Mouse (Mus musculus): ENCODE data around the gene Wfikkn2. TPM values are rescaled to one million over a fixed set of nuclear protein-coding genes. Genes with fewer than 3 reads are reported as not detected.
"Not testable (repeated sequence)": the region's sequence is repeated elsewhere in the genome, so short reads cannot be mapped to it uniquely, and the experiment has no call there.

The Wfikkn2 gene
- polyA plus RNA-seq, 1 experiment from 2014 or later = 2.3 TPM

GRCm38 (mm10) chr11:94275226-94275625, 29.4 kb upstream of the Wfikkn2 start:
- Histone ChIP-seq H3K27ac (no peak overlapping the region), H3K9ac (no peak overlapping the region; the same call in 1 of the 2 replicates), H3K4me1 (replicated peaks) (peaks cover 7% of the 10 kb centered on the region; the same call in 1 of the 2 replicates), H3K27me3 (replicated peaks) (no peaks in the 10 kb centered on the region), H3K4me2 (replicated peaks) (no peak overlapping the region), H3K36me3 (no peaks in the 10 kb centered on the region), H3K9me3 (no peaks in the 10 kb centered on the region), H3K4me3 (replicated peaks) (no peak overlapping the region)
- WGBS = 81% methylated on average over 7 of the region's 7 CpGs
- no peak for ATAC-seq

- 68% methylated on average over 10 of the region's 10 CpGs for WGBS
- peak; percentile 89 for ATAC-seq
- H3K4me1 ChIP-seq (replicated peaks) = peaks cover 7% of the 10 kb centered on the region; the same call in 1 of the 2 replicates
- H3K27me3 ChIP-seq (replicated peaks) = no peaks in the 10 kb centered on the region
- peak overlapping the region; percentile 73 for H3K27ac ChIP-seq
- H3K4me3 ChIP-seq (replicated peaks) = no peak overlapping the region
- no peak overlapping the region for H3K9ac ChIP-seq
- no peaks in the 10 kb centered on the region for H3K9me3 ChIP-seq
- H3K36me3 ChIP-seq = no peaks in the 10 kb centered on the region
- 0 out of 2 replicates have a peak overlapping the region, but pooled peaks have one; percentile 14 for H3K4me2 ChIP-seq (replicated peaks)
Observed at GRCm38 (mm10) chr11:94274206-94274867, 28.5 kb upstream of the Wfikkn2 start.

- no peak overlapping the region for H3K9ac ChIP-seq
- no peak overlapping the region for H3K4me2 ChIP-seq (replicated peaks)
- 83% methylated on average over 21 of the region's 21 CpGs for WGBS
- H3K36me3 ChIP-seq = no peaks in the 10 kb centered on the region
- H3K9me3 ChIP-seq = no peaks in the 10 kb centered on the region
- H3K4me3 ChIP-seq (replicated peaks) = no peak overlapping the region
- peaks cover 7% of the 10 kb centered on the region; the same call in 1 of the 2 replicates for H3K4me1 ChIP-seq (replicated peaks)
- ATAC-seq = no peak
- peak overlapping the region; percentile 73; the same call in 1 of the 2 replicates for H3K27ac ChIP-seq
- no peaks in the 10 kb centered on the region for H3K27me3 ChIP-seq (replicated peaks)
Observed at GRCm38 (mm10) chr11:94272960-94273927, 27.4 kb upstream of the Wfikkn2 start.

GRCm38 (mm10) chr11:94271015-94271414, 25.2 kb upstream of the Wfikkn2 start:
- Histone ChIP-seq H3K9ac (no peak overlapping the region), H3K36me3 (no peaks in the 10 kb centered on the region), H3K27me3 (replicated peaks) (no peaks in the 10 kb centered on the region), H3K9me3 (no peaks in the 10 kb centered on the region), H3K4me2 (replicated peaks) (no peak overlapping the region), H3K27ac (no peak overlapping the region), H3K4me1 (replicated peaks) (0 out of 2 replicates have a peak, but pooled peaks cover 3% of the 10 kb centered on the region), H3K4me3 (replicated peaks) (no peak overlapping the region)
- ATAC-seq = no peak
- 92% methylated on average over 2 of the region's 2 CpGs for WGBS

GRCm38 (mm10) chr11:94269906-94270305, 24.1 kb upstream of the Wfikkn2 start:
- no peaks in the 10 kb centered on the region for H3K27me3 ChIP-seq (replicated peaks)
- no peak overlapping the region for H3K4me3 ChIP-seq (replicated peaks)
- 87% methylated on average over 7 of the region's 7 CpGs for WGBS

GRCm38 (mm10) chr11:94268761-94269160, 23.0 kb upstream of the Wfikkn2 start:
- no peaks in the 10 kb centered on the region for H3K27me3 ChIP-seq (replicated peaks)
- H3K9me3 ChIP-seq = no peaks in the 10 kb centered on the region
- no peak overlapping the region for H3K4me2 ChIP-seq (replicated peaks)
- ATAC-seq = no peak
- H3K27ac ChIP-seq = no peak overlapping the region
- H3K9ac ChIP-seq = no peak overlapping the region
- H3K36me3 ChIP-seq = no peaks in the 10 kb centered on the region
- peaks cover 2% of the 10 kb centered on the region; the same call in 1 of the 2 replicates for H3K4me1 ChIP-seq (replicated peaks)
- H3K4me3 ChIP-seq (replicated peaks) = no peak overlapping the region

More at GRCm38 (mm10) chr11:94269906-94270305, 24.1 kb upstream of the Wfikkn2 start:
- H3K27ac ChIP-seq = no peak overlapping the region
- no peaks in the 10 kb centered on the region for H3K9me3 ChIP-seq
- peaks cover 3% of the 10 kb centered on the region; the same call in 1 of the 2 replicates for H3K4me1 ChIP-seq (replicated peaks)
- no peaks in the 10 kb centered on the region for H3K36me3 ChIP-seq
- no peak for ATAC-seq
- H3K4me2 ChIP-seq (replicated peaks) = no peak overlapping the region
- H3K9ac ChIP-seq = no peak overlapping the region

DNA sequence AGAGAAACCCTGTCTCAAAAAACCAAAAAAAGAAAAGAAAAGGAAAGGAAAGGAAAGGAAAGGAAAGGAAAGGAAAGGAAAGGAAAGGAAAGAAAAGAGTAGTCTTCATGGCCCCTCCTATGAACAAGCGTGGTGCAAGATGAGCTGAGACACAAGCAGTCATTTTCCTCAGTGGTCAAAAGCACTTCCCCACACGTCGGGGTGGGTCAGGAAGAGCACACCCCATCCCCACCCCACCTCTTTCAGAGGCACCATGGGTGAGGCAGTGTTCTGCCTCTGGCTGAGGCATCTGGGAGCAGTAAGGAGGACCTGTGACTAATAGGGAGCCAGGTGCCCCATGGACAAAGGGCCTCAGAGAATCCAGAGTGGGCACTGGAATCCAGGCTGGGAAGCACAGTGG, 20.4 kb upstream of the Wfikkn2 start:
- H3K36me3 ChIP-seq; H3K4me3 ChIP-seq (replicated peaks); H3K4me2 ChIP-seq (replicated peaks): not testable (repeated sequence)

DNA sequence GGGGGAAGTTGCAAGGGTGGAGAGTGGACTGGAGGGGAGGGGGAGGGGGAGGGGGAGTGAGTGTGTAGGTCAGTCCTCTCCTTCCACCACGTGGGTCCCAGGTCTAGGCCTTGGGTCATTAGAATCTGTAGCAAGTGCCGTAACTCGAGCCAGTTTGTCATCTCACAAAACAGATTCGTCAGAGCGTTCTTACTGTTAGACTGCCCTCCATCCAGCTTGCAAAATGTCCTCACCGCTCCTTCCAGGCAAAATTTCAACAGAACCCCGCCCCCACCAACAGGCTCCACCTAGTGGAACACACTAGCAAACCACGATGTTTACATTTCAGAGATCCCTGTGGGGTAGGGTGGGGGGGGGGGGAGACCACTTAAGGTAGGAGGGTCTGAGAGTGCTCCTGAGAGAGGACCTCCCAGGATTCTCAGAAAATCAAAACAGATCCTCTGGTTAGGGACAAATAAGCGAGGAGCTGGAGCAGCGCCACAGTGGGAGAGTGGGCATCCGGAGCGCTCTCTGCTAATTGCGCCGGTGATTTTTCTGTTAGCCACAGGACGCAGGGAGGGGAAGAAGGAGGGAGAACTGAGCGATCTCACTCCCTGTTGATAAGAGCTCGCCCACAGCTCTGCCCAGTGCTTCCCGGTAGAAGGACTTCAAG, 19.5 kb upstream of the Wfikkn2 start:
- WGBS = 1% methylated on average over 18 of the region's 18 CpGs
- Histone ChIP-seq H3K4me1 (replicated peaks) (no peaks in the 10 kb centered on the region; the same call in 1 of the 2 replicates), H3K9ac (no peak overlapping the region; the same call in 1 of the 2 replicates), H3K36me3 (no peaks in the 10 kb centered on the region), H3K27ac (0 out of 2 replicates have a peak overlapping the region, but pooled peaks have one; percentile 20), H3K9me3 (no peaks in the 10 kb centered on the region), H3K4me3 (replicated peaks) (peak overlapping the region; percentile 29), H3K4me2 (replicated peaks) (peak overlapping the region; percentile 69), H3K27me3 (replicated peaks) (no peaks in the 10 kb centered on the region)
- ATAC-seq = peak; percentile 71

More for the DNA sequence above, 20.4 kb upstream of the Wfikkn2 start:
- WGBS = 77% methylated on average over 3 of the region's 3 CpGs
- H3K4me1 ChIP-seq (replicated peaks); H3K9me3 ChIP-seq; ATAC-seq; H3K9ac ChIP-seq; H3K27ac ChIP-seq; H3K27me3 ChIP-seq (replicated peaks): not testable (repeated sequence)

DNA sequence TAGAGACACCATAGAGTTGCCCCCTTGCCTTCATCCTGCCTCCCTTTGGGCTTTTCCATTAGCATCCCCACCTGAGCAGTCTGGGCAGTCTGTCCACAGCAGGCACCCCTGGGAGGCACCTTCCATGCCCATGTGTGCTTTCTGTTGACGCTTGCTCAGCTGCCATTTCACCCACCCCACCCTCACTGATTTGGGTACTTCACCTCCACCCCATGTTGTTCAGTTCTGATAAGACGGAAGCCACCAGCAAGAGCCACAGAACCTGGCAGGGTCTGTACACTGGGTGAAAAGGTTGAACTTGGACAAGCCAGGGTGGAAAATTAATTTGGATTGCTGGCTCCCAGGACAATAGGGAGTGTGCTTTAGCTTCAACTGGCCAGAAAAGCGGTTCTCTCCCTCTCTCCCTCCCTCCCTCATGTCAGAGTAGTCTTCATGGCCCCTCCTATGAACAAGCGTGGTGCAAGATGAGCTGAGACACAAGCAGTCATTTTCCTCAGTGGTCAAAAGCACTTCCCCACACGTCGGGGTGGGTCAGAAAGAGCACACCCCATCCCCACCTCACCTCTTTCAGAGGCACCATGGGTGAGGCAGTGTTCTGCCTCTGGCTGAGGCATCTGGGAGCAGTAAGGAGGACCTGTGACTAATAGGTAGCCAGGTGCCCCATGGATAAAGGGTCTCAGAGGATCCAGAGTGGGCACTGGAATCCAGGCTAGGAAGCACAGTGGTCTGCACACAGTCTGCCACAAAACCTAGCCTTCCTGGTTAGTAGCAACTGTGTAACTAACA, 16.0 kb upstream of the Wfikkn2 start:
- H3K9me3 ChIP-seq = no peaks in the 10 kb centered on the region
- 65% methylated on average over 6 of the region's 6 CpGs for WGBS
- no peak overlapping the region for H3K9ac ChIP-seq
- no peaks in the 10 kb centered on the region; the same call in 1 of the 2 replicates for H3K4me1 ChIP-seq (replicated peaks)
- H3K27ac ChIP-seq = no peak overlapping the region
- no peaks in the 10 kb centered on the region for H3K27me3 ChIP-seq (replicated peaks)
- no peak overlapping the region for H3K4me2 ChIP-seq (replicated peaks)
- no peaks in the 10 kb centered on the region for H3K36me3 ChIP-seq
- H3K4me3 ChIP-seq (replicated peaks) = no peak overlapping the region
- peak; percentile 56; the same call in 1 of the 2 replicates for ATAC-seq

- 74% methylated on average over 4 of the region's 4 CpGs for WGBS
Observed at GRCm38 (mm10) chr11:94259814-94260213, 14.0 kb upstream of the Wfikkn2 start.

DNA sequence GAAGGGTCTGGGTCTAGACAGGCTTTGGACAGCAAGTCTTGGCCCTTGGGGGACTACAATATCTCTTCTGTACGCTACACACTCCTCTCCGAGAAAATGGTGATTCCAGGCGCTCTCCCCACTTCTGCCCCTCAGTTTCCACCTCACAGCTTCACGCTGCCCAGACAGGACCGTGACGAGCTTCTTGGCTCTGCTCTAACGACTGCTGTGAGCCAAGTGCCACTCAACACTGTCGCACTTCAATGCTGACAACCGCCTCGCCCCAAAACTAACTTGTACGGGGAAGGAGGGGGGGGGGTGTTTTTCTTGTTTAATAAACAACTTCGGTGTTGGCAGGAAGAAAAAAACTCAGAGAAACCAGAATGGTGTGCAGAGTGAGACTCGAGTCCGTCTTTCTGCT, 12.2 kb upstream of the Wfikkn2 start:
- no peak for ATAC-seq
- Histone ChIP-seq H3K9me3 (no peaks in the 10 kb centered on the region), H3K27ac (no peak overlapping the region), H3K4me2 (replicated peaks) (no peak overlapping the region), H3K4me1 (replicated peaks) (no peaks in the 10 kb centered on the region), H3K9ac (no peak overlapping the region), H3K36me3 (no peaks in the 10 kb centered on the region), H3K27me3 (replicated peaks) (no peaks in the 10 kb centered on the region), H3K4me3 (replicated peaks) (no peak overlapping the region)
- 78% methylated on average over 14 of the region's 14 CpGs for WGBS

More at GRCm38 (mm10) chr11:94259814-94260213, 14.0 kb upstream of the Wfikkn2 start:
- Histone ChIP-seq H3K27me3 (replicated peaks) (no peaks in the 10 kb centered on the region), H3K9ac (no peak overlapping the region), H3K36me3 (no peaks in the 10 kb centered on the region), H3K4me2 (replicated peaks) (no peak overlapping the region), H3K4me1 (replicated peaks) (no peaks in the 10 kb centered on the region), H3K4me3 (replicated peaks) (no peak overlapping the region), H3K27ac (no peak overlapping the region), H3K9me3 (no peaks in the 10 kb centered on the region)
- no peak for ATAC-seq

Data from intestine, embryonic 15.5 days (tissue).